Mouse (Mus musculus) large intestine, adult 2 months (tissue): ENCODE results near the gene Nek6. TPM values are rescaled to one million over a fixed set of nuclear protein-coding genes. Genes with fewer than 3 reads are reported as not detected.

Experiments used
- polyA plus RNA-seq: library from polyadenylated mRNA; depleted of rRNA; stranded (reverse); fragments of >200 nt; gene quantifications from 2 replicates; pipeline ENCODE4 v1.2.3, GENCODE M21; 2012; rRNA removed

Nek6 gene
- polyA plus RNA-seq, 1 experiment: 48.7 TPM

Other genes with a start within 250 kb of the Nek6 start
- gene Dennd1a, start 224.3 kb upstream of the Nek6 start, polyA plus RNA-seq: 5.8 and 7.2 TPM in 2 replicates
- not detected in 2 replicates for gene Lhx2, start 172.4 kb upstream of the Nek6 start, polyA plus RNA-seq
- 85.4 and 91.4 TPM in 2 replicates for gene Psmb7, start 132.4 kb downstream of the Nek6 start, polyA plus RNA-seq
- gene Nr5a1, start 202.9 kb downstream of the Nek6 start, polyA plus RNA-seq: 0.05 TPM in 1 of 2 replicates, not detected in the other